Comparison of ENCODE assay signal across 11 mouse cellular contexts in the genomic region with DNA sequence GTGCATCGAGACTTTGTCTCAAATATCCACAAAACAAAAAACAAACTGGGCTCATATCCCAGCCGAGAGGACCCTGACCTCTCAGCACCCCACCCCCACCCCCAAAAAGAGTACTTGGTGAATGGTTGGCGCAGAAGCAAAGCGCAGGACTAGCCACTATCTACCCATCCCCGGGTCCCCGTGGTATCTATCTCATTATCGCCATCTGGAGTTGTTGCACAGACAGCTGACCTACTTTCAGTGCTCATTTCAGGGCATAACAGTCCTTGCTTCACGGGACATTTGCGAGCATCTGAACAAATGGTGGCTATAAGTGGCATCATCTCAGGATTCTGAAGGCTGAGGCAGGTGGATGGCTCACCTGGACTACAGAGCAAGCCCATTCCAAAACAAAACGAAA. TPM values are rescaled to one million over a fixed set of nuclear protein-coding genes. Genes with fewer than 3 reads are reported as not detected.
DNase-seq lines count a peak whose midpoint lies in the region; ATAC-seq lines count a peak whose summit lies in the region.
"Had no signal": no experiment of that assay in that cellular context is flagged by ENCODE, and none has a peak within 500 bp of the region (broad histone marks: within the 10 kb centered on the region; RNA-seq: fewer than 3 reads in every experiment).

No protein-coding gene starts in this region.

- ATAC-seq in heart, embryonic 15.5 days (replicated peaks; ENCODE audit: insufficient number of reproducible peaks, insufficient read depth, low FRiP score, low read depth): no peak
- no peak for ATAC-seq in hindbrain, embryonic 11.5 days (ENCODE audit: low FRiP score)
- ATAC-seq in liver, embryonic 16.5 days (ENCODE audit: low read depth): no peak
- no peak for ATAC-seq in megakaryocyte, adult 5-6 weeks (ENCODE audit: poor library complexity, severe bottlenecking)

- no peak overlapping the region for H3K9ac ChIP-seq in heart, embryonic 15.5 days
- no peak overlapping the region for H3K9ac ChIP-seq in hindbrain, embryonic 11.5 days (ENCODE audit: low read depth, low read length)
- no peak overlapping the region for H3K9ac ChIP-seq in liver, embryonic 16.5 days (ENCODE audit: low read depth, low read length)

- peaks cover 13% of the 10 kb centered on the region for H3K4me1 ChIP-seq in heart, embryonic 15.5 days (replicated peaks)
- no peaks in the 10 kb centered on the region for H3K4me1 ChIP-seq in hindbrain, embryonic 11.5 days (replicated peaks; ENCODE audit: control insufficient read depth, insufficient read depth, low read length)
- H3K4me1 ChIP-seq in liver, embryonic 16.5 days (ENCODE audit: control insufficient read depth, low read depth, low read length): peaks cover 5% of the 10 kb centered on the region

- 11% methylated on average over 10 of the region's 10 CpGs for WGBS in heart, embryonic 15.5 days
- 16% methylated on average over 10 of the region's 10 CpGs for WGBS in hindbrain, embryonic 11.5 days
- 8% methylated on average over 10 of the region's 10 CpGs for WGBS in liver, embryonic 16.5 days (ENCODE audit: insufficient replicate concordance)

- H3K9me3 ChIP-seq in heart, embryonic 15.5 days (replicated peaks): no peaks in the 10 kb centered on the region
- no peaks in the 10 kb centered on the region for H3K9me3 ChIP-seq in hindbrain, embryonic 11.5 days (ENCODE audit: control insufficient read depth, low read length)
- H3K9me3 ChIP-seq in liver, embryonic 16.5 days (replicated peaks; ENCODE audit: control insufficient read depth, low read length): no peaks in the 10 kb centered on the region
- H3K9me3 ChIP-seq: G1E had no signal

- no peak for DNase-seq in heart, postnatal 14 days
- DNase-seq in Muller cell, postnatal 12 days (ENCODE audit: inconsistent ontology term): peak; percentile 63
- peak; percentile 15 for DNase-seq in hindbrain, embryonic 11.5 days (ENCODE audit: low spot score)
- DNase-seq in urinary bladder, postnatal 14 days (ENCODE audit: low spot score): no peak
- no peak for DNase-seq in left cerebral cortex, postnatal 25 days (ENCODE audit: low spot score in 2 of 2)

- intact Hi-C loops in heart, postnatal 14 days (cut with DNase I): no loop called here
- intact Hi-C loops in left cerebral cortex, postnatal 25 days (cut with DNase I): loop anchor here (10.0 kb wide), 1 partner anchor 454 kb away; no protein-coding TSS in a partner anchor

- H3K36me3 ChIP-seq in heart, embryonic 15.5 days: no peaks in the 10 kb centered on the region
- no peaks in the 10 kb centered on the region for H3K36me3 ChIP-seq in hindbrain, embryonic 11.5 days (ENCODE audit: control insufficient read depth, insufficient read depth, low read length)
- no peaks in the 10 kb centered on the region for H3K36me3 ChIP-seq in liver, embryonic 16.5 days (ENCODE audit: control insufficient read depth, insufficient read depth)

- H3K27ac ChIP-seq in heart, embryonic 15.5 days: no peak overlapping the region
- no peak overlapping the region for H3K27ac ChIP-seq in hindbrain, embryonic 11.5 days (ENCODE audit: low read depth, low read length)
- H3K27ac ChIP-seq in liver, embryonic 16.5 days (ENCODE audit: low read length): no peak overlapping the region
- H3K27ac ChIP-seq: macrophage had no signal

- H3K27me3 ChIP-seq in heart, embryonic 15.5 days: peaks cover 11% of the 10 kb centered on the region
- peaks cover 18% of the 10 kb centered on the region for H3K27me3 ChIP-seq in hindbrain, embryonic 11.5 days (ENCODE audit: control insufficient read depth, insufficient read depth, low read length)
- peaks cover 8% of the 10 kb centered on the region for H3K27me3 ChIP-seq in liver, embryonic 16.5 days (ENCODE audit: control insufficient read depth, insufficient read depth, low read depth, low read length)

- H3K4me2 ChIP-seq in heart, embryonic 15.5 days: peak overlapping the region; percentile 74
- peak overlapping the region; percentile 19 for H3K4me2 ChIP-seq in hindbrain, embryonic 11.5 days (replicated peaks; ENCODE audit: low read depth, low read length)
- H3K4me2 ChIP-seq in liver, embryonic 16.5 days (ENCODE audit: low read depth, low read length): peak overlapping the region; percentile 25

- H3K4me3 ChIP-seq in heart, embryonic 15.5 days: peak overlapping the region; percentile 44
- no peak overlapping the region for H3K4me3 ChIP-seq in hindbrain, embryonic 11.5 days (ENCODE audit: low read depth, low read length)
- H3K4me3 ChIP-seq in liver, embryonic 16.5 days (ENCODE audit: low read depth, low read length): 0 out of 2 replicates have a peak overlapping the region, but pooled peaks have one; percentile 15

RNA-seq across cellular contexts. Expression of a gene that starts 0.5 kb away (rescaled TPM):
- 1.2 and 2.4 TPM in 2 replicates for polyA plus RNA-seq in heart, embryonic 15.5 days (2015; fragmentation: Nextera tagmentation; extraction: Ambion mirVana)
- total RNA-seq in heart, postnatal 14 days (2021): 1 to 10 TPM; 2.3 to 3.2 TPM
- polyA plus RNA-seq in hindbrain, embryonic 11.5 days (2014; fragmentation: Nextera tagmentation; extraction: Ambion mirVana): 0.14 and 0.28 TPM in 2 replicates
- 0.06 and 0.07 TPM in 2 replicates for polyA plus RNA-seq in liver, embryonic 16.5 days (2015; fragmentation: Nextera tagmentation; extraction: Ambion mirVana)
- 0.11 TPM in 1 of 2 replicates, not detected in the other for total RNA-seq in megakaryocyte, adult 5-6 weeks (2015)
- not detected in 2 replicates for total RNA-seq in megakaryocyte, adult 5-6 weeks (2017)
- under 1 TPM; 0.23 to 0.46 TPM for total RNA-seq in left cerebral cortex, postnatal 25 days (2021)
- polyA plus RNA-seq: G1E, macrophage had no signal

RNA-seq across cellular contexts. Expression of a gene that starts 4.8 kb away (rescaled TPM):
- 0.26 and 0.30 TPM in 2 replicates for polyA plus RNA-seq in heart, embryonic 15.5 days (2015; fragmentation: Nextera tagmentation; extraction: Ambion mirVana)
- total RNA-seq in heart, postnatal 14 days (2021): not detected
- polyA plus RNA-seq in hindbrain, embryonic 11.5 days (2014; fragmentation: Nextera tagmentation; extraction: Ambion mirVana): 0.20 and 0.32 TPM in 2 replicates
- 0.11 and 0.13 TPM in 2 replicates for polyA plus RNA-seq in liver, embryonic 16.5 days (2015; fragmentation: Nextera tagmentation; extraction: Ambion mirVana)
- not detected in 2 replicates for total RNA-seq in megakaryocyte, adult 5-6 weeks (2015)
- not detected in 2 replicates for total RNA-seq in megakaryocyte, adult 5-6 weeks (2017)
- not detected for total RNA-seq in left cerebral cortex, postnatal 25 days (2021)
- polyA plus RNA-seq: macrophage had no signal

RNA-seq across cellular contexts. Expression of a gene that starts 6.7 kb away (rescaled TPM):
- polyA plus RNA-seq in heart, embryonic 15.5 days (2015; fragmentation: Nextera tagmentation; extraction: Ambion mirVana): 7.4 and 9.1 TPM in 2 replicates
- total RNA-seq in heart, postnatal 14 days (2021): 1 to 10 TPM; 2.4 to 3.3 TPM
- 18.3 and 20.4 TPM in 2 replicates for polyA plus RNA-seq in hindbrain, embryonic 11.5 days (2014; fragmentation: Nextera tagmentation; extraction: Ambion mirVana)
- polyA plus RNA-seq in liver, embryonic 16.5 days (2015; fragmentation: Nextera tagmentation; extraction: Ambion mirVana): 4.0 and 4.5 TPM in 2 replicates
- total RNA-seq in megakaryocyte, adult 5-6 weeks (2015): 3.5 and 4.6 TPM in 2 replicates
- 3.8 and 5.9 TPM in 2 replicates for total RNA-seq in megakaryocyte, adult 5-6 weeks (2017)
- total RNA-seq in left cerebral cortex, postnatal 25 days (2021): 10 to 100 TPM; 10.3 to 10.5 TPM

RNA-seq across cellular contexts. Expression of a gene that starts 8.0 kb away (rescaled TPM):
- polyA plus RNA-seq in heart, embryonic 15.5 days (2015; fragmentation: Nextera tagmentation; extraction: Ambion mirVana): not detected in 2 replicates
- not detected for total RNA-seq in heart, postnatal 14 days (2021)
- polyA plus RNA-seq in hindbrain, embryonic 11.5 days (2014; fragmentation: Nextera tagmentation; extraction: Ambion mirVana): 0.42 and 0.56 TPM in 2 replicates
- polyA plus RNA-seq in liver, embryonic 16.5 days (2015; fragmentation: Nextera tagmentation; extraction: Ambion mirVana): not detected in 2 replicates
- not detected in 2 replicates for total RNA-seq in megakaryocyte, adult 5-6 weeks (2015)
- total RNA-seq in megakaryocyte, adult 5-6 weeks (2017): not detected in 2 replicates
- not detected for total RNA-seq in left cerebral cortex, postnatal 25 days (2021)
- total RNA-seq: G1E; gastrocnemius, adult 18-20 months had no signal
- polyA plus RNA-seq: G1E, macrophage had no signal

RNA-seq across cellular contexts. Expression of a gene that starts 11.5 kb away (rescaled TPM):
- 0.09 TPM in 1 of 2 replicates, not detected in the other for polyA plus RNA-seq in heart, embryonic 15.5 days (2015; fragmentation: Nextera tagmentation; extraction: Ambion mirVana)
- not detected for total RNA-seq in heart, postnatal 14 days (2021)
- not detected in 2 replicates for polyA plus RNA-seq in hindbrain, embryonic 11.5 days (2014; fragmentation: Nextera tagmentation; extraction: Ambion mirVana)
- not detected in 2 replicates for polyA plus RNA-seq in liver, embryonic 16.5 days (2015; fragmentation: Nextera tagmentation; extraction: Ambion mirVana)
- total RNA-seq in megakaryocyte, adult 5-6 weeks (2015): not detected in 2 replicates
- total RNA-seq in megakaryocyte, adult 5-6 weeks (2017): not detected in 2 replicates
- not detected for total RNA-seq in left cerebral cortex, postnatal 25 days (2021)
- total RNA-seq: G1E had no signal
- polyA plus RNA-seq: G1E, macrophage had no signal

Comparison
In these comparisons a context has a peak if more than half of its experiments do, and no peak if none do; other contexts are left out.
1. H3K4me2 ChIP-seq: peak in every context shown above with its lines; median percentile 74 in heart, embryonic 15.5 days; 25 in liver, embryonic 16.5 days; 19 in hindbrain, embryonic 11.5 days.
2. DNase-seq: peak in Muller cell, postnatal 12 days (single experiment) and hindbrain, embryonic 11.5 days (single experiment); none in heart, postnatal 14 days (0 of 2), urinary bladder, postnatal 14 days (single experiment) and left cerebral cortex, postnatal 25 days (0 of 2).